Mouse (Mus musculus): Measurements from ENCODE around the gene Fam161a.
A peak's percentile ranks its signal among the peaks of the same experiment; 100 is the strongest.

The Fam161a gene

DNA sequence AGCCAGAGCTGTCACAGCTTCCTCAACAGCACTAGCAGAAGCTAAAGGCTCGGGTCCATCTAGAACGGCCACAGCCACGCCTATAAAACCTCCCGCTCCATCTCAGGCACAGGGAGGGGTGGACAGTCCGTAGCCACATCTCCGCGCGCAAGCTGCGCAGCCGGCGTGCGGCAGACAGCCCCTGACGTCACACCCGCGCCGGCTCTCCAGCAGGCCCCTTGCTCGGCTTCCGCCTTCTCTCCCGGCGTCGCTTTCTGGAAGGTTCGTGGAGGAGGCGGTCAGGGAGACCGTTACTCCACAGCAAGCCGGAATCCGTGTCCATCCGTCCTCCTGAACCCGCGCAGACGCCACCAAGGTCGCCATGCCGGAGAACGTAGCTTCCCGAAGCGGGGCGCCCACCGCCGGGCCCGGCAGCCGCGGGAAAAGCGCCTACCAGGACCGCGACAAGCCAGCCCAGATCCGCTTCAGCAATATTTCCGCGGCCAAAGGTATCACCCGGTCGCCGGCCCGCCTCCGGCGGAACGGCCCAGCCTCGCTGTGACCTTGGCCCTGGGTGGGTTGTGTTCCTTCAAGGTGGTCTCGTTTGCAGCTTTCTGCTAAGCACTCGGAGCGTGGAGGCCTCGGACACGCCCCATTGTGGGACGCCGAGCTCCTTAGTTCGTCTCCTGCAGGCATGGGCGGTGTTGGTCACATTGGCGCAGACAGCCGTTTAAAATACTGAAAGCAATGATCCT lies 16.8 kb upstream of the Fam161a start, which contains the start of gene Cct4:
TSS of gene Cct4 (plus strand) at position 127 of the 734 bp plus-strand sequence.
- peak; percentile 98 for DNase-seq (ENCODE audit: low spot score)

DNA sequence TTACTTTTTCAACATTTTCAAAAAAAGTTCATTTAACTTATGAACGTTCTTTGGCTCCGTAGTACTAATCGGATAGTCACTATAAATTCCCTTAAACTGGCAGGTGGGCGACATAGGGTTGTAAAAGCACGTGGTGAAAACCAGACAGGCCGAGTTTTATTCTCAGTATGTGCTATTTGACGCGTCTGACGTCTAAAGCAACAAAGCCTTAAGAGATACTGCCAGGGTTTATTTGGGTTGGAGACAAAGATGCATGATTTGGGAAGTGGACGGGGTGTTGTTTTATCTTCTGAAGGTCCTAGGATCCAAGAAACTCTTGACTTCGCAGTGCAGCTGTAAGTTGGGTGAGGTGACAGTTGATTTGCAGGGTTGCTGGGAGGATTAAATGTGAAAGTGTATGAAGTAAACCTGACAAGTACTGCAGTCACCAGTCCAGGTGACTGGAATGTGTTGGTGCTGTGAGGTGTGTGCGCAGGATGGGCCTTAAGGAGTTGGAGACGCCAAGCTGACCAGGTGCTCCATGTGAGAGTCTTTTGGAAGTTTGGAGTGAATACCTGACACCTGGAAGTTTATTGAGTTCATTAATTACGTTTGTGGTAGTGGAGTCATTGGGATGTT lies 16.0 kb upstream of the Fam161a start:
- peak; percentile 50 for DNase-seq (ENCODE audit: low spot score)

DNA sequence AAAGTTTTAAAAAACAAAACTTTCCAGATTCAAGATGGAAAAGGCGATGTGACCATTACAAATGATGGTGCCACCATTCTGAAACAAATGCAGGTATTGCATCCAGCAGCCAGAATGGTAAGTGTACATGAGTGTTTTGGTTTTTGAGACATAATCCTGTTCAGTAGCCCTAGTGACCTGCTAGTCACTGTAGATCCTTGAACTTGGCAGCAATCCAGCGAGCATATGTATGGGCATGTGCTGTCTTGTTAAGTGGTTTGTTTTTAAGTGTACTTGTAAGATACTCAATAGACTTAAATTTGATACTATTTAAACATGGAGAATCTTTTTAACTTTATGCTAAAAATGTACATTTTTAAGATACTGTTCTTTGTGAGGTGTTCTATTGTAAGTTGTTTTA lies 13.1 kb upstream of the Fam161a start:
- DNase-seq (ENCODE audit: low spot score): peak; percentile 54

DNA sequence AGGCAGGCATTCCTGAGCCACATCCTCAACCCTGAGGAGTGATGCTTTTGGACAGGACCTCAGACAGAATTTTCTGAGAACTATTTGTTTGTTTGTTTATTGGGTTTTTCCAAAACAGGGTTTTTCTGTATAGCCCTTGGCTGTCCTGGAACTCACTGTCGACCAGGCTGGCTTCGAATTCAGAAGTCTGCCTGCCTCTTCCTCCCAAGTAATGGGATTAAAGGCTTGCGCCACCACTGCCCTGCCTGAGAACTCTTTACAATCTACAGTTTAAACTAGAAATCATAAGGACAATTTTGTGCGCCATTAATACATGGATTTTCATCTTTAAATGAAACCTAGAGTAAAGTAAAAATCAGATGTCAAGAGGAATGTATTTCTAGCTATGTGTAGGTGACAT lies 11.9 kb upstream of the Fam161a start:
- no peak for DNase-seq (ENCODE audit: low spot score)

DNA sequence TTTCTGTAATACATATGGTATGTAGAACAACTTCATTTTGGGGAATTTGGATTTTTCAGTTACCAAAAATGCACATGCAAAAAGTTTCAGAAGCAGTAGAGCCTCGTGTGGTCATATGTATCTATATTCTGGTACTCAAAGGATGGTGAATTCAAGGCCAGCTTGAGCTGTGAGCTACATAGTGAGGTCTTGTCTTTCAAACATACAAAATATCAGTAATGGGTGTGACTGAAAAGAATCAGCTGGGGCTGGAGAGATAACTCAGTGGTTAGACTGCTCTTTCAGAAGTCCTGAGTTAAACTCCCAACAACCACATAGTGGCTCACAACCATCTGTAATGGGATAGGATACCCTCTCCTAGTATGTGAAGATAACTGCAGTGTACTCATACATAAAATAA lies 9.0 kb upstream of the Fam161a start:
- no peak for DNase-seq (ENCODE audit: low spot score)

DNA sequence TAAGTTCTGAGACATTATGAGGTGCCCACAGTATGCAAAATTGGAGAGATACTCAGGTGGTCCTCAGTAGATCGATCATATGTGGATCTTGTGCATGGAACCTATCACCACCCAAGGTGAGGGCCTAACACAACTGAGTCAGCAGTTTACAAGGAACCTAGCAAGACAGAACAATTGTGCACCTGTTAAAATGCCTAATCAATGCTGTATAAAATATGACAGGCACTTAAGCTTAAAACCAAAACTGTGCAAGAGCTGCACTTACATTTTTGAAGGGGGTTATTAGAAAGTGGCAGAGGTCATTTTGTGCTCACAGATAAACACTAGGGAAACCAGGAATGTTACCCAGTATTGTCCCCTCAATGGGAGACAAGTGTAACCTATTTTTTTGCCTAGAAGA lies 2.1 kb upstream of the Fam161a start:
- DNase-seq (ENCODE audit: low spot score): no peak

DNA sequence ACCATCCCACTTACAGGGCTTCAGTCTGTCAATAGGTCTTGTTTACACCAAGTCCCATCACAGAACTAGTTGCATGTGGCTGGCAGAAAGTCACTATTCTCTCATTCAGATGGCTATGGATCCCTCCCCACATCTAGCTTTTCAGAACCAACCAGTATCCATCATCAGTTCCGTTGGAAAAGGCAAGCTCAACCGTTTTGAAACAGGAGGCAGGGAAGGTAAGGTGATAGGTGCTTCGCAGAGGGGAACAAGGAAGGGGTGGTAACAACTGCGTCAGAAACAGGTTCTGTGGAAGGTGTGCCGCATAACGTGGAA lies 208 bp upstream of the Fam161a start:
- no peak for DNase-seq (ENCODE audit: low spot score)

DNA sequence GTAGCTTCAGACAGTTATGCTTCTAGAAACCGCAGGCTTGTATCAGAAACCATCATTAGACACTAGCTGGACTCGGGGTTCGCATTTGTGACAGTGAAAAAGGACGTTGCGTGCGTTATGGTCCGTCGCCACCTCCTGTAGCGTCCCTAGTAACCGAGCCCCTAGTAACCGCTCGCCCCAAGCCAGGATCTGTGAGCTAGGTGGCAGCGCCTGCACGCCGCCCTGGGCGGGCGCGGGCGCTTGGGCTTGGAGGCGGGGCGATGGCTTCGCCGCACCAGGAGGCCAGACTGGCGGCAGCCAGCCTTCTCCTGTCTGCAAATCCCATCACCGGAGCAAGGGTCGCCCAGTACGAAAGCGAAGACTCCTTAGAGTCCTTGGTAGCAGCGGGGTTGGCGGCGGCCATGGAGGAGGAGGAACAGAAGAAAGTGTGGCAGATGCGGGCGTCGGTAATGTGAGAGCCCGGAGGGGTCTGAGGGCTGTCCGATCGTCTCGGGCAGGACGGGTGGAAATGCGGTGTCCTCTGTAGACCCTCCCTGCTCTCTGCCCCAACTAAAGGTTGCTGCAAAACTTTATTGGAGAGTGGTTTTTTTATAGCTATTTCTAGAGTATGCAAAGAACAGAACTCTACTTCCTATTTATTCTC lies 971 bp downstream of the Fam161a start:
- peak; percentile 95 for DNase-seq (ENCODE audit: low spot score)

DNA sequence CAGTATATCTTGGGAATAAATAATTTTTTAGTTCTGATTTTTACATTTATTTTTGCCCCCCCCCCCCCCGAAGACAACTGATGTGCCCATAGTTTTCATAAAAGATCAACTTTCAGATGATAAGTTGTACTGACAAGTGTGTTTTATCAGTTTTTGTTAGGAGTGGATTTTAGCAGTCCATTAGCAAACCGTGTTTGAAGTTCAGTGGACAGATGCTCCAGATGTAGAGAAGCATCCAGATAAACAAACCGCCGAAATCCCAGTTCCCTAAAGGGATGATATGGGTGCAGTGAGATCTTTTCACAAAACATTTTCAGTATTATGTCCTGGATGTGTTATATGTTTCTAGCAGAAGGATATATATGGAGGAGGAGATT lies 1.5 kb downstream of the Fam161a start:
- DNase-seq (ENCODE audit: low spot score): no peak

DNA sequence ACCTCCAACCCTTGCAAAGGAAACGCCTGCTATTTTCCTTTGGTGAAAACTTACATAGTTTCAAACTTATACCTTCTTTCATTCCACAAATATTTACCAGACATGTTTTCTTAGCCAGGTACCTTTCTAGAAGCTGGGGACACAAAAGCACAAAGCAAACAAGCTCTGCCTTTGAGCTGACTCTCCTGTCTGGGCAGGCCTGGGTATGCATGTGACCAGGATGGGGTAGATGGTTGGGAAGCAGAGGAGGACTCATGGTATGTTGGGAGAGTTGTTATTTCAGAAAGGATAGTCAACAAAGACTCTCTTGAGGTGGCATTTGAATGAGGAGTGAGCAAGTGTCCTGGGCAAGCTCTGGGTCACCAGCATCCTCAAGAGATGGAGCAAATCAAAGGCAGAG lies 5.8 kb downstream of the Fam161a start:
- DNase-seq (ENCODE audit: low spot score): no peak

DNA sequence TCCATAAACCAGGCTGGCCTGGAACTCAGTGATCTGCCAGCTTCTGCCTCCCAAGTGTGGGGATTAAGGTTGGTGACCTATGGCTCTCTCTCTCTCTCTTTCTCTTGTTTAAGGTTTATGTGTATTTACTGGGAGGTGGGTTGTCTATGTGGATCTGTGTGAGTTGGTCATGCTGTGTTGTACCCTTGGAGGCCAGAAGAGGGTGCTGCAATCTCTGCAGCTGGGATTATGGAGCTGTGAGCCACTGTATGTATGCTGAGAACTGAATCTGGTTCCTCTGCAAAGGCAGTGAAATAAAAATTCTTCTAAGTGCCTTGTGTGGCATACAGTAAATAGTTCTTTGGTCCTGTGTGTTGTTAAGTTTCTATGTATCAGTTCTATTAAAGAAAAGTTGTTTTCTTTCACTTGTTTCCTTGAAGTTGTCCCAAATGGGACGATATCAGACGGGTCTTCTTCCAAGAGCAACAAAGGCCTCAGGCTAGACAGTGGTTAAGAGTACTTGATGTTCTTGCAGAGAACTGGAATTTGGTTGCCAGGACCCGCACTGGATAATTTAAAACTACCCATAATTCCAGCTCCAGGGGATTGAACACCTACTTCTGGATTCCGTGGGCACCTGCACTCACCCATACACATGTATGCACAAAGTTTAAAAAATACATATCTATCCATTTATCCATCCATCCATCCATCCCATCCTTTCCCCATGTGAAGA lies 6.4 kb downstream of the Fam161a start:
- no peak for DNase-seq (ENCODE audit: low spot score)

DNA sequence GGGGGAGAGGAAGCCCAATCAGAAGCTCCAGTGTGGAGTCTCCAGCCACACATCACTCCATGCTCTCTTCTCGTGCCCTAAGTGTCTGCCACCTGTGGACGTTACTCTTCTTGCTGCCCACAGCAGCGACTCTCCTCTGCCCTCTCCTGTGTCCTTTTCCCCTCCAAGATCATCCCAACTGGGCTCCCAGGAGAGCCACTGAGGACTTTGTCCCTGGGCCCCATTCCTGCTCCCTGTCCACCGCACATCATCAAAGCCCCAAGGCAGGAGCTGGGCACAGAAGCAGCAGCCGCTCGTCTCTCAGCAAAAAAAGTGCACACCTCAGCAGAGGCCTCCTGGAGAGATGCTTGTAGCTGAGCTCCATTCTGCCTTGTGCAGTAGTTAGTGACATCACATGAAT lies 7.7 kb downstream of the Fam161a start:
- no peak for DNase-seq (ENCODE audit: low spot score)

DNA sequence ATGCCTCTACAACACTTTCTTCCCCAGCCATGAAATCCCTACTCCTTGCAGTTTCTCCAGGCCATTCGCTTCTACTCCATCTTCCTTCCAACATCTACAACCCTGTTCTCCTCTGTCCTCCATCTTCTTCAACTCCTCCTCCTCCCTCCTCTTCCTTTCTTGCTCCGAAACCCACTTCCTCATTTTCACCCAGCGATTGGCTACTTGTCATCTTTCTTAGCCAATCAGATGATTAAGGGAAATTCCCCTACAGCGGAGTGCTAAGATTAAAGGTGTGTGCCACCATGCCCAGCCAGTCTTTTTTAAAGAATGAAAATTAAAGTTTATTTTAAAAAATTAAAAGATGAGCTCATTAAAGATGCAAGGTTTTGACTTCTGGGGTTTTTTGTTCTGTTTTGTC lies 10.6 kb downstream of the Fam161a start:
- no peak for DNase-seq (ENCODE audit: low spot score)

DNA sequence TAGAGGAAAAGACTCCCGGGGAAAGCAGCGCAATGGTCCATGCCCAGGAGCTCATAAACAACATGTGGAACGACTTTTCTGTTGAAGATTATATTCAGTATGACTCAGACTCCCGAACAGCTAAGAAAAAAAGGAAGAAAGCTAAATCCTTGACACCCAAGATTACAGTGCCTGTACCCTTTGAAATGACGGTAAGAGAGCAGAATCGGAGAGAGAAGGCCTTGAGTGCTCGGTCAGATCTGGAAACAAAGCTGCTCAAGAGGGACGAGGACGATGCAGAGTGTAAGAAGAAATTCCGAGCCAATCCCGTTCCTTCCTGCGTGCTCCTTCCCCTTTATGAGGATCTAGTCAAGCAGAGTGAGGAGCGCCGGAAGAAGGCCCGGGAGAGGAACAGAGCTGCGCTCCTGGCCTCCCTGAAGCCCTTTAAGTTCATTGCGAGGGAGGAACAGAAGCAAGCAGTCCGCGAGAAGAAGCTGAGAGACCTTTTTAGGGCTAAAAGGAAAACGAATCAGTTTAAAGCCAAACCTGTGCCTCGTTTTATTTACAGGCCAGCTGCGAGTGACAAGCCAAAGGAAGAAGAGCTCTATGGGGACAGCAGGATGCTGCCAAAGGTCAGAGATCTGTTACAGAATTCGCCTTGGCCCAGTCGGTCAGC lies 12.9 kb downstream of the Fam161a start:
- DNase-seq (ENCODE audit: low spot score): no peak

DNA sequence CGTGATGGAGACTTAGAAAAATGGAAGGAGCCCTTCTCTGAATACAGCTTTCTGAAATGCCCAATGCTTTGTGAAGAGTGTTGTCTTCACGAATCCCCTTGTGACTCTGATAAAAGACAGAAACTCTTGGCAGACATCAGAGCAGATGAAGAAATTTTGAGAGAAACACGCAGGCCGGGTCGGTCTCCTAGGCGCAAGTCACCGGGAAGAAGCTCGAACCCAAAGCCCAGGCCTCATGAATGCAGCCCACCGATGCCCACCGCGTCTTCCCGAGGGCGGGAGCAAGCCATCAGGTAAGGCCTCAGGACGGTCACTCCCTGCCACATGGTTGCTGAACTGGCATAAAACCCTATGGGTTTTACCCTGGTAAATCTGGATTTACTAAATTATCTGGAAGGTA lies 13.5 kb downstream of the Fam161a start:
- DNase-seq (ENCODE audit: low spot score): no peak

DNA sequence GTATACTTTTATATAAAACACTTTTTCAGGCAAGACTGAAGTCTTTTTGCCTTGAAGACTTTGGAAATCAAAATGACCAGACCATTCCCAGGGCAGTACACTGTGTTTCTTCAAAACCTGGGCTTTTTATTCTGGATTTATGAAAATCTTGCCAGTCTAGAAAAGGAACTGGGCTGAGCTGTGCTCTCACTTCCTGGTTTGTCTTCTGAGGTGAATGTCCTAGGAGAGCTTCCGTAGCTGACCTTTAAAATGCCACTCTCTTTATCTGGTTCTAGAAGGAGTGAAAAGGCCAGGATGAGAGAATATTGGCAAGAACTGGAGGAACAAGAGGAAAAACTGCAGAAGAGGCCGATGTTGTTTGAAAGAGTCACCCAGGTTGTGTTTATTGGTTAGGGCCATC lies 15.8 kb downstream of the Fam161a start:
- DNase-seq (ENCODE audit: low spot score): no peak

DNA sequence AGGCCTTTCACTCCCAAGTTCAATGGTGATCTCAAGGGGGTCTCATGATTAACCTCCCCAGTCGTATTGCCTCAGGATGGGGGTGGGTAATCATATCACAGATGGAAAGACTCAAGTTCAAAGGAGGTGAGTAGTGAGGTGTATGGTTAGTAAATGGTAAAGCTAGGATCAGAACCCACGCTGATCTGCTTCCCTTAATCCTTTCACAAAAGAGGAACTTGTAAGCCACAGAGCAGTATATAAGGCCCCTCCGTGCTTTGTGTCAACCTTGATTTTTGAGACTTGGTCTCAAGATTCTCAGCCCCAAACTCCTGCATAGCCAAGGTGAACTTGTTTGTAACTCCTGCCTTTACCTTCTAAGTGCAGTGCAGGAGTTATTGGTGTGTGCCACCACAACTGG lies 16.8 kb downstream of the Fam161a start:
- no peak for DNase-seq (ENCODE audit: low spot score)

DNA sequence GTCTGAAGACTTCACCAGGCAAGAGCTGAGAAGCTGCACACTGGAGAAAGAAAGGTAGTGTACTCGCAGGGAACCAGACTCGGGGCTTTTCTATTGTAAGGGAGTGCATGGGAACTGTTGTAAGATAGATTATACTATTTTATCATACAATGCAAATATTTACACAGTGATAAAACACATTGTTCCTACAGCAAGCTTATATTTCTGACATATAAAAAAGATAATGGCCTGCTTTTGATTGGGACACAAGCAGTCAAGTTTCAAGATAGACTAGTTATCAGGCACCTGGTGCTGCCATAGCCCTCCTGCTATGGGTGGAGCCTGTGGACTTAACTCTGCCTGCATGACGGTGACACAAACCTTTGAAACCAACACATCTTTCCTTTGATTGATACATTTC lies 21.6 kb downstream of the Fam161a start:
- DNase-seq (ENCODE audit: low spot score): no peak

DNA sequence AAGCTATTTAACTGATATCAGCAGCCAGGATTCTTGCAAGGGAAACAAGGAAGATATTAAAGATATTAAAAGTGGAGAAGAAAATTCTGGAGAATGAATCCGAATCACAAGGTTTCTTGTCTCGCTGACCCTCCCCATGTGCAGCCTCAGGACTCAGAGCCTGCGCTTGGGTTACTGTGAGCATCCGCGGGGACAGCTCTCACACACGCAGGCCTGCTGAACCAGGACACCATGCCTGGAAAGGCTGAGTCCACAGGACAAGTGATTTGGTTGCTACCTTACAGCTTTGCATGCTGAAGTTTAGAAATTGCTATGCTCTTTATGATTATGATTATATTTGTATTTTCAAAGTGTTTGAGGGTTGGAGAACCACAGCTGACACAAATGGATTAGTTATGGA lies 22.1 kb downstream of the Fam161a start:
- DNase-seq (ENCODE audit: low spot score): no peak

DNA sequence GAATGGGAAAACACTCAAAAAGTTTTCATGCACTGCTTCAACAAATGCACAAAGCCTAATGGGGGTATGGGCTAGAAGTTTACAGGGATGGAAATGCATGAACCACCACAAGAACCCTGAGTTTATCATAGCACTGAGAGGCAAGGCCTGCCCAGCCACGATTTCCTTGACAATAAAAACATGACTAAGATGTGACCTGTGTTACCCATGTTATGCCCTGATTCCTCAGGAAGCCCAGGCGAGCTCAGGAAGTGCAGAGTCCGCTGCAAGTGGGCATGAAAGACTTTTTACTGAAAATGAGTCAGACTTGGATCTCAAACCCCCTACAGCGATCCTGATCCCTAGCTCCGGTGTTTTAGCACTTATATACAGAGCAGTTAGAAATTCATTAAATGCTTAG lies 39.9 kb downstream of the Fam161a start:
- no peak for DNase-seq (ENCODE audit: low spot score)

DNA sequence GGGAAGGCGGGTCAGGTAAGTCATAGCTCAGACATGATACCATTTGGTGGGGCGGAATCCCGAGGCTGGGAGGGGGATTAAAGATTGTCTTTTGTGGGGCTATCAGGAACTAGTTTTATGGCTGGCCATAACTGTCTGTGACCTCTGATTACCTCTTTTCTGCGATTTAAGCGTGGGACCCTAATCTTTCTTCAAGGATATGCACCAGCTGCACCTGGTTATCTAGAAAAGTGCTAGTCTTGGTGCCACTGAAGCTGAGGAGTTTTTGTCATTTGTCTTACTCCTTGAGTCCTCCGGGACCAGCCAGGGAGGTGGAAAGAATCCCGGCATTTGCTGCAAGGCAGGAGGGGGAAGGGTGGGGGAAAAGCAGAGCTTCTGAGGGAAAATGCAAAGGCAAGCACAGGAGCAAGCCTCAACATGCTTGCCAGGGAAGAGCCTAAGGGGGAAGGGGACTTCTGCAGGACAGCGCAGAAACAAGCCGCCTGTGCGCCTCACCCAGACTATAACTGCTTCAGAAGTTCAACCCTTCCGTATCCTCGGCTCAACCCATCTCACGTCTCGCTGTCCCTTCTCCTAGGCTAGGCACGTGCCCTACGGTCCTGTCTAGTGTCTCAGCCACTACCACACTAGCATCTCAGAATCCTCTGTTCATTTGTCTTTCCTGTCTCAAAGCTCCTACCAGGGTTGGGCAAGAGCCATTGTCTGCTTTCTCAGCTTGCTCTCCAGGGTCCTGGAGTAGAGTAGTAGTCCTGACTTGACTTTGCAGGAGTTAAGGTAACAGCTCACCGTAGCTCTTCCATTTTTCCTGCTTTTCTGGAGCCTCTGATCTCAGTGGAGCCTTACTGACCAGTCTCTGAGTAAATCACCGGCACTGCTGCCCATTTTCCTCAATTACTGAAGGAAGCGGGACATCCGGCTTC lies 40.6 kb downstream of the Fam161a start:
- DNase-seq (ENCODE audit: low spot score): no peak

Measured in MN1 (cell line).